Mouse (Mus musculus): ENCODE data around the gene Usp8. TPM values are rescaled to one million over a fixed set of nuclear protein-coding genes. Genes with fewer than 3 reads are reported as not detected.
A peak's percentile ranks its signal among the peaks of the same experiment; 100 is the strongest.

Usp8 gene
- total RNA-seq (2012; rRNA removed) = 18.5 and 21.1 TPM in 2 replicates
- 10 to 100 TPM in 1 of 2 experiments, not detected in 1; 34.6 TPM for polyA plus RNA-seq (2012; ENCODE audit: insufficient read depth in 1 of 2, insufficient read length in 2 of 2, low read depth in 1 of 2, low replicate concordance in 2 of 2, missing spikeins in 1 of 2)

DNA sequence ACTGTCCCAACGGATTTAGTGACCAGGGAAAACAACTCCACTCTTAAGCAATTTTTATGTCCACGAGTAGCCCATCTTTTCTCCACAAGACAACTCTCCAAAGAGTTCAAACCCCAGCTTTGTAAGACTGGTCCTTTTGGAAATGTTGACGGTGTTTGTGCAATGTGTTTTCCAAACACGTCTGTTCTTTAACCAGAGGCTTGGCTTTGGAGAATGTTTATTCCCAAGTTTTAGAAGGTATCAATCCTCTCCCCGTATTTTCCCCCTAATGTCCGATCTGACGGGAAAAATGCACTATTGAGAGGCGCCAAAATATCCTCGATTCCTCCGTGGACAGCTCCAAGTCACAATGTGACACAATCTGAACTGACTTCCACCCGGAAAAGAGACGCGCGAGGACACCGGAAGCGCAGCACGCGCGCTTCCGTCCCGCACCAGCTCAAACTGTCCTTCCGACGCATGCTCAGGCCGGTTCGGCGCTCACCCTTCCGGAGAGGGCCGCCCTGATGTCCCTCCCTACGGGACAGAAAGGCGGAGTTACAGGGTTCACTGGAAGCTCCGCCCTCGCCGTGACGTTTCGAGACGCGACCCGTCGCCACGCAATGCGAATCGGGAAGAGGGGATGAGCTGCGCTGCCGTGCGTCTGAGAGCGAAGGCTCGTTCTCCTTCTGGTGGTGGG lies at the start of gene Usp8:
Usp8 (plus strand) TSS at position 570 of the 679 bp plus-strand sequence.
- Histone ChIP-seq H3K27me3 (ENCODE audit: control insufficient read depth in 1 of 2, insufficient read depth in 2 of 2, low read length in 2 of 2) (no peaks in the 10 kb centered on the region), H3K27ac (ENCODE audit: control insufficient read depth, low read depth, low read length) (peak within 1 kb of the TSS; percentile 34; the same call in 1 of the 2 replicates), H3K4me3 (ENCODE audit: control insufficient read depth in 1 of 2, insufficient read depth in 1 of 2, low read depth in 2 of 2, low read length in 2 of 2) (peak within 1 kb of the TSS; percentile 75 to 76), H3K4me1 (ENCODE audit: control insufficient read depth in 1 of 2, insufficient read depth in 2 of 2, low read length in 2 of 2) (peaks cover 0 to 10% of the 10 kb centered on the region in 2 experiments; a peak in 2 of 4 replicates), H3K36me3 (ENCODE audit: control insufficient read depth in 1 of 2, insufficient read depth in 2 of 2, low read length in 2 of 2) (peaks cover 0 to 7% of the 10 kb centered on the region in 2 experiments; a peak in 2 of 4 replicates), H3K9ac (ENCODE audit: control insufficient read depth, low read depth, low read length, poor library complexity, severe bottlenecking) (peak within 1 kb of the TSS; percentile 76), H3K9me3 (replicated peaks; ENCODE audit: insufficient read depth, low read length) (no peaks in the 10 kb centered on the region), H3K79me2 (ENCODE audit: control insufficient read depth, insufficient read depth, low read length, poor library complexity) (peaks cover 22% of the 10 kb centered on the region)
- DNase-seq (ENCODE audit: low read depth, low spot score) = peak; percentile 98
- TF ChIP-seq GATA1 (IDR thresholded peaks at IDR 0.05; ENCODE audit: low read depth, low read length) = no peak
- TF ChIP-seq NRF1 (IDR thresholded peaks at IDR 0.05; ENCODE audit: insufficient read depth, low read depth, low read length, poor library complexity, severe bottlenecking) = peak; percentile 100; the same call in 1 of the 2 replicates
- TF ChIP-seq POLR2AphosphoS2 (IDR thresholded peaks at IDR 0.05; ENCODE audit: low read length) = peak; percentile 94
- TF ChIP-seq CTCF (IDR thresholded peaks at IDR 0.05 in 2 of 3, conservative IDR thresholded peaks at IDR 0.05 in 1 of 3; ENCODE audit: control insufficient read depth in 1 of 3, insufficient read depth in 1 of 3, low read depth in 2 of 3, low read length in 3 of 3, poor library complexity in 1 of 3, severe bottlenecking in 1 of 3) = no peak
- TF ChIP-seq MEF2A (IDR thresholded peaks at IDR 0.05; ENCODE audit: extremely low read depth, insufficient replicate concordance, low read depth, low read length, poor library complexity, severe bottlenecking) = no peak
- no peak for TF ChIP-seq POLR2AphosphoS5 (IDR thresholded peaks at IDR 0.05; ENCODE audit: borderline replicate concordance, low read depth, low read length)
- no peak for TF ChIP-seq ETS1 (IDR thresholded peaks at IDR 0.05; ENCODE audit: low read depth, low read length)
- TF ChIP-seq USF1 (IDR thresholded peaks at IDR 0.05; ENCODE audit: low read depth, low read length) = no peak
- TF ChIP-seq EP300 (IDR thresholded peaks at IDR 0.05; ENCODE audit: low read depth in 1 of 2, low read length in 2 of 2) = peak in 1 of 2 experiments; percentile 27; a peak in 1 of 4 replicates
- no peak for TF ChIP-seq MAZ (IDR thresholded peaks at IDR 0.05; ENCODE audit: low read depth, low read length)
- peak; percentile 87 for TF ChIP-seq MXI1 (IDR thresholded peaks at IDR 0.05; ENCODE audit: low read depth, low read length)
- no peak for TF ChIP-seq MAFK (IDR thresholded peaks at IDR 0.05; ENCODE audit: borderline replicate concordance, low read depth, low read length)
- peak; percentile 96 for TF ChIP-seq ELF1 (IDR thresholded peaks at IDR 0.05; ENCODE audit: low read depth, low read length)
- TF ChIP-seq JUND (IDR thresholded peaks at IDR 0.05; ENCODE audit: low read depth, low read length) = no peak
- TF ChIP-seq ZNF384 (IDR thresholded peaks at IDR 0.05; ENCODE audit: low read depth, low read length) = no peak
- TF ChIP-seq RAD21 (IDR thresholded peaks at IDR 0.05; ENCODE audit: low read depth, low read length) = no peak
- peak; percentile 91; the same call in 1 of the 2 replicates for TF ChIP-seq ZMIZ1 (IDR thresholded peaks at IDR 0.05; ENCODE audit: low read depth, low read length)
- peak; percentile 19 for TF ChIP-seq RCOR1 (IDR thresholded peaks at IDR 0.05; ENCODE audit: low read depth, low read length)
- peak; percentile 87 for TF ChIP-seq NELFE (IDR thresholded peaks at IDR 0.05; ENCODE audit: low read depth, low read length)
- TF ChIP-seq BHLHE40 (IDR thresholded peaks at IDR 0.05; ENCODE audit: borderline replicate concordance, low read depth, low read length) = no peak
- no peak for TF ChIP-seq ZKSCAN1 (IDR thresholded peaks at IDR 0.05; ENCODE audit: low read depth, low read length)
- no peak for TF ChIP-seq CHD2 (IDR thresholded peaks at IDR 0.05; ENCODE audit: low read length)
- TF ChIP-seq SMC3 (IDR thresholded peaks at IDR 0.05; ENCODE audit: low read depth, low read length) = no peak
- TF ChIP-seq E2F4 (IDR thresholded peaks at IDR 0.05; ENCODE audit: borderline replicate concordance, low read depth, low read length) = peak; percentile 39; the same call in 1 of the 2 replicates
- no peak for TF ChIP-seq GABPA (IDR thresholded peaks at IDR 0.05; ENCODE audit: low read depth, low read length)
- no peak for TF ChIP-seq MYB (IDR thresholded peaks at IDR 0.05; ENCODE audit: low read depth, low read length)
- TF ChIP-seq TBP (IDR thresholded peaks at IDR 0.05; ENCODE audit: low read depth, low read length) = peak; percentile 69
- TF ChIP-seq TCF12 (IDR thresholded peaks at IDR 0.05; ENCODE audit: low read depth, low read length) = peak; percentile 55
- peak; percentile 78 for TF ChIP-seq MAX (IDR thresholded peaks at IDR 0.05; ENCODE audit: low read length)
- TF ChIP-seq POLR2A (IDR thresholded peaks at IDR 0.05; ENCODE audit: control insufficient read depth in 1 of 2, insufficient read depth in 1 of 2, low read depth in 1 of 2, low read length in 2 of 2, poor library complexity in 1 of 2) = peak; percentile 10 to 93; a peak in 3 of 4 replicates
- TF ChIP-seq CHD1 (IDR thresholded peaks at IDR 0.05; ENCODE audit: low read depth, low read length) = no peak
- TF ChIP-seq MYC (IDR thresholded peaks at IDR 0.05; ENCODE audit: low read depth, low read length) = peak; percentile 68; the same call in 1 of the 2 replicates
- TF ChIP-seq ZC3H11A (IDR thresholded peaks at IDR 0.05; ENCODE audit: low read depth, low read length) = no peak
- TF ChIP-seq UBTF (IDR thresholded peaks at IDR 0.05; ENCODE audit: borderline replicate concordance, insufficient read depth, low read depth, low read length) = no peak
- TF ChIP-seq HCFC1 (IDR thresholded peaks at IDR 0.05; ENCODE audit: low read depth, low read length) = peak; percentile 91
- TF ChIP-seq KAT2A (conservative IDR thresholded peaks at IDR 0.05; ENCODE audit: low read depth, low read length) = peak; percentile 65
